Mouse (Mus musculus) liver, embryonic 12.5 days (tissue): ENCODE measurements around the gene Kmo. TPM values are rescaled to one million over a fixed set of nuclear protein-coding genes. Genes with fewer than 3 reads are reported as not detected.
A peak's percentile ranks its signal among the peaks of the same experiment; 100 is the strongest.

Experiments
- ATAC-seq: fragments of 200-750 bp; cut with Nextera tagmentation; 2 replicates; pipeline ENCODE4 v1.8.0; 2017; ENCODE audit warnings: moderate number of reproducible peaks, mild to moderate bottlenecking, moderate library complexity
- H3K27ac ChIP-seq: fragments of 300-500 bp; sonication (generic); 2 replicates; pipeline ENCODE4 v1.5.1; 2016; ENCODE audit warnings: mild to moderate bottlenecking
- H3K27me3 ChIP-seq: fragments of 300-500 bp; sonication (generic); replicated peaks from 2 replicates; pipeline ENCODE4 v1.6.1; 2016; ENCODE audit warnings: mild to moderate bottlenecking, moderate library complexity
- H3K36me3 ChIP-seq: fragments of 300-500 bp; sonication (generic); 2 replicates; pipeline ENCODE4 v1.6.1; 2016; ENCODE audit warnings: mild to moderate bottlenecking, moderate library complexity
- H3K4me1 ChIP-seq: fragments of 300-500 bp; sonication (generic); 2 replicates; pipeline ENCODE4 v1.6.1; 2016
- H3K4me2 ChIP-seq: fragments of 300-500 bp; sonication (generic); 2 replicates; pipeline ENCODE4 v1.6.1; 2016; ENCODE audit warnings: mild to moderate bottlenecking, moderate library complexity
- H3K4me3 ChIP-seq: fragments of 300-500 bp; sonication (generic); 2 replicates; pipeline ENCODE4 v1.5.1; 2016; ENCODE audit warnings: mild to moderate bottlenecking, moderate library complexity
- H3K9ac ChIP-seq: fragments of 300-500 bp; sonication (generic); 2 replicates; pipeline ENCODE4 v1.6.1; 2016; ENCODE audit warnings: mild to moderate bottlenecking, moderate library complexity
- H3K9me3 ChIP-seq: fragments of 300-500 bp; sonication (generic); replicated peaks from 2 replicates; pipeline ENCODE4 v1.6.1; 2016; ENCODE audit warnings: mild to moderate bottlenecking, moderate library complexity
- whole genome bisulfite sequencing: fragments of 180-500 bp; shearing (Covaris S2); methylation state at CpG from one replicate; pipeline ENCODE4 v1.1.7; 2016; ENCODE audit not compliant: insufficient replicate concordance; 5-methylcytosine and 5-hydroxymethylcytosine counted together
- polyA plus RNA-seq: library from polyadenylated mRNA; unstranded; fragments of >200 nt; fragmentation: Nextera tagmentation; extraction: Ambion mirVana; gene quantifications from 2 replicates; pipeline ENCODE4 v1.2.1, GENCODE M21; 2016

Gene Kmo
- polyA plus RNA-seq, 1 experiment from 2014 or later = 2.9 TPM

GRCm38 (mm10) chr1:175607838-175608585 lies 12.2 kb upstream of the Kmo start:
- no peaks in the 10 kb centered on the region for H3K27me3 ChIP-seq
- peak; percentile 78 for ATAC-seq
- H3K27ac ChIP-seq = no peak overlapping the region; the same call in 1 of the 2 replicates
- WGBS = 80% methylated on average over 18 of the region's 18 CpGs
- no peaks in the 10 kb centered on the region for H3K4me1 ChIP-seq
- no peak overlapping the region for H3K4me2 ChIP-seq
- H3K9ac ChIP-seq = no peak overlapping the region
- peaks cover 92% of the 10 kb centered on the region for H3K36me3 ChIP-seq
- no peak overlapping the region for H3K4me3 ChIP-seq
- H3K9me3 ChIP-seq = no peaks in the 10 kb centered on the region

DNA sequence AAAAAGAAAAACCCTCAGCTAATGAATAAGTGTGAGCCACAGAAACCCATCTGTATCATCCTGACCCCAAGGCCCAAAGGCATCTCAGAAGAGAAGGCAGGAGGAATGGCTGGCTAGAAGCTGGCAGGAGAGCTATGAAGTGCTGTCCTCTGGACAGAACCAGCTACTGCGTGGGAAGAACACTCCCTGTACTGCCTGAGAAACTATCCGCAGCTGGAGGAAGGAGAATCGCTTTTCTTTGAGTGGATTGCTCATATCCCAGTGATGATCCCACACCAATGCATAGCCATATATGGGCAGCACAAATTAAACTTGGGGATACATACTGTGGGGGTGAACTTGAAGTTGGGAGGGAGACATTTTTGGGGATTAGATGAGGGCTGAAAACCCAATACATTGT lies 11.5 kb upstream of the Kmo start:
- Histone ChIP-seq H3K4me3 (no peak overlapping the region), H3K4me2 (no peak overlapping the region), H3K4me1 (no peaks in the 10 kb centered on the region), H3K36me3 (peaks cover 92% of the 10 kb centered on the region), H3K9ac (no peak overlapping the region), H3K27ac (0 out of 2 replicates have a peak overlapping the region, but pooled peaks have one; percentile 36), H3K9me3 (no peaks in the 10 kb centered on the region), H3K27me3 (no peaks in the 10 kb centered on the region)
- WGBS = 79% methylated on average over 3 of the region's 3 CpGs
- no peak for ATAC-seq

DNA sequence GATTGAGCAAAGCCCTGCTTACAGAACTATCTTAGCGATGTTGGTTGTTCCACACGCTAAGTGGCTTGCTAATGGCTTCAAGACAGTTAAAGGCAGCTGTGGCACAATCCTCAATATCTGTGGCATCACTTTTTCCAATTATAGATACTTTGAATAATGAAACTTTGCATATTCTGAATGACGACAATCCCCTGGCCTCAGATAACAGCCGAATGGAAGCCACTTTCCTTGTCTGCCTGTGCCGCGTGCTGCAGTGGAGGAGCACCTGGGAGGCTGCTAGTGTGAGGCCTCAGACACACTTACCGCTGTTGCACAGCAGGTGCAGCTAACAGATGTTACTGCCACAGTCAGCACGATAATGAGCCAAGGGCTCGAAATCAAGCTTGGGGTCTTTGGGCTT lies 5.2 kb upstream of the Kmo start:
- Histone ChIP-seq H3K36me3 (peaks cover 89% of the 10 kb centered on the region), H3K27me3 (no peaks in the 10 kb centered on the region), H3K27ac (no peak overlapping the region), H3K4me2 (no peak overlapping the region), H3K4me3 (no peak overlapping the region), H3K9ac (no peak overlapping the region), H3K4me1 (no peaks in the 10 kb centered on the region), H3K9me3 (no peaks in the 10 kb centered on the region)
- WGBS = 91% methylated on average over 9 of the region's 9 CpGs
- no peak for ATAC-seq

DNA sequence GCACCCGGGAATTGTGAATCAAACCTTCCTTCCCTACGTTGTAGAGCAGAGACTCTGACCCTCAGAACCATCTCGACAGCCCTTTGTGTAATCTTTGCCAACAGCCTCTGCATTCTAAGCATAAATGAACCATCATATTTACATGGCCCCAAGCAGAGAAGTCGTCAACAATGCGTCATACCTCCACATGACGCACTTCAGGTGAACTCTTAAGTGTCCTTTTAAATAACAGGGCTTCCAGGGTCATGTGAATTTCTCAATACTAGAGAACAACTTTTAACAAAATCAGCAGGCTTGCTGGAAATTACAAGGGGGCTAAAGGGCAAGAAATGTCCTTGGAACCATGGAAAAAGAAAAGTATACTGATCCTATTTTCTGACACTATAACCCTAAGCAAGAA lies 3.5 kb downstream of the Kmo start:
- ATAC-seq = no peak
- H3K36me3 ChIP-seq = peaks cover 22% of the 10 kb centered on the region
- H3K9ac ChIP-seq = no peak overlapping the region
- no peak overlapping the region for H3K4me3 ChIP-seq
- H3K27me3 ChIP-seq = no peaks in the 10 kb centered on the region
- H3K4me2 ChIP-seq = no peak overlapping the region
- WGBS = 84% methylated on average over 6 of the region's 6 CpGs
- H3K9me3 ChIP-seq = no peaks in the 10 kb centered on the region
- H3K27ac ChIP-seq = no peak overlapping the region
- peaks cover 19% of the 10 kb centered on the region for H3K4me1 ChIP-seq

DNA sequence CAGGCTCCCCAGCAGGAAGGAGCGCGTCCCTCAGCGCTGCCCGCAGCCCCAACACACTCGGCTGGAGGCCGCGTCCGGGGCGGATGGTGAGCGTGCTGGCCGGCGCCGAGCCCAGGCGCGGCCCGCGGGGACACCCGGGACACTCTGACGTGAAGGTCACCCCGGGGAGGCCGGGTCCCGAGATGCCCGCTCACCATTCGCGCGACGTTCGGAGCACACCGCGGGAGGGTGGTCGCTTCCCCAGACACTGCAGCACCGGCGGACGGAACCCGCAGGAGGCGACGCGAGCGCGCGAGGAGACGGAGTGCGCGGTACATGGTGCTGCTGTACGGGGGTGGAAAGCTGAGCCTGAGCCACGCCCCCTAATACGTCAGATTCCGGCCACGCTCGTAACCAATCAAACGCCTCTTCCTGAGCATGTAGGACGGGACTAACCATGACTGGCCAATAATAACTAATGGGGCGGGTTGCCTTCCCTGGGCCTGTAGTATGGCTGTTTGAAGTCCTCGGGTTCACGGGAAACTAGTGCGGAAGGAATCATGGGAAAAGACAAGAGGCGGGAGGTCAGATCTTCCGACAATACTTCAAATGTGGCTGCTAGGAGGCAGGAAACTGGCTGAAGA lies 5.2 kb downstream of the Kmo start, which contains the start of gene Fh1:
Gene Fh1, minus strand, starts transcription at position 379 of the 623 bp plus-strand sequence.
- peaks cover 19% of the 10 kb centered on the region for H3K4me1 ChIP-seq
- H3K9ac ChIP-seq = peak within 1 kb of the TSS; percentile 86
- WGBS = under 1% methylated on average over 55 of the region's 58 CpGs
- peak within 1 kb of the TSS; percentile 83 for H3K27ac ChIP-seq
- H3K9me3 ChIP-seq = no peaks in the 10 kb centered on the region
- H3K36me3 ChIP-seq = peaks cover 9% of the 10 kb centered on the region
- H3K4me3 ChIP-seq = peak within 1 kb of the TSS; percentile 86
- H3K4me2 ChIP-seq = peak within 1 kb of the TSS; percentile 93
- peak; percentile 99 for ATAC-seq
- H3K27me3 ChIP-seq = no peaks in the 10 kb centered on the region

DNA sequence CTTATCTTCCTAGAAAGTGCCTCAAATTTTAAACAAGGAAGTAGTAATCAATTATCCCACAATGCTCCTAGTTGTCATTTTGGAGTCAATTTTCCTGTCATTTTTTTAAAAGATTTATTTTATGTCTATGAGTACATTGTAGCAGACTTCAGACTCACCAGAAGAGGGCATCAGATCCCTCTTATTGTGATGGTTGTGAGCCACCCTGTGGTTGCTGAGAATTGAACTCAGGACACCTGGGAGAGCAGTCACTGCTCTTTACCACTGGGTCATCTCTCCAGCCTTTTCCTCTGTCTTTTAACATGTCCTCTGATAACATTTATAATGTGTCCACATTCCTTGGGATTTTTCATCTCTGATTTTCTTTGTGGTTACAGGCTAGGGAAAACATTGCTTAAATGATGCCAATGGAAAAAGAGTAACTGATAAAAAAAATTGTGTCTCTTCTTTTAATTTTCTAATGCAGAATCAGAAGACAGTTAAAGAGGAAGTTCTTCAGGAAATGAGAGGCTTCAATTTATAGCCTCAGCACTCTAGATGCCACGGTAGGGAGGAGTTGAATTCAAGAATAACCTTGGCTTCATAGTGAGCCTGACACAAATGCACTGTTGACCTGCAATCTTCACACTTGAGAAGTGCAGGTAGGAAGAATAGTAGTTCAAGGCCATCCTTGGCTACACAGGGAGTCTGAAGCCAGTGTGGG lies 6.0 kb downstream of the Kmo start:
- 32% methylated on average over 1 of the region's 1 CpGs for WGBS
- H3K4me2 ChIP-seq = peak overlapping the region; percentile 93
- peak overlapping the region; percentile 86 for H3K4me3 ChIP-seq
- H3K9ac ChIP-seq = peak overlapping the region; percentile 63
- H3K4me1 ChIP-seq = peaks cover 19% of the 10 kb centered on the region
- H3K9me3 ChIP-seq = no peaks in the 10 kb centered on the region
- ATAC-seq = peak; percentile 50
- H3K27ac ChIP-seq = peak overlapping the region; percentile 83
- H3K36me3 ChIP-seq = peaks cover 7% of the 10 kb centered on the region; the same call in 1 of the 2 replicates
- H3K27me3 ChIP-seq = no peaks in the 10 kb centered on the region

DNA sequence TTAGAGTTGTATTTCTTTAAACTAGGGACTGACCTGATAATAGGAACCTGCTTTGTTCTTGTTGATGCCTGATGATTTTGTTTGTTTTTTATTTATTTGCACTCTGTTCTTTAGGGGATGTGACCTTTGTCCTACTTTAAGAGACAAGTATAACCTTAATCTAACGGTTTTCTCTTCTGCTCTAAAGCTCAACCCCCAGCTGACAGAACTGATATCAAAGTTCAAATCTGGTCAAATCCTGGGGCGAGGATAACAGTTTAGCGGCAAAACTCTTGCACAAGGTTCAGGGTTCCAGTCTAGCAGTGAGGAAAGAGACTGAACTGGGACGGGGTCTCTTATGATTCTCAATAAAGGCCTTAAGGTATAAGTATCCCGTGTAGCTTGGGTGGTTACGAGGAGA lies 9.1 kb downstream of the Kmo start:
- no peak overlapping the region for H3K27ac ChIP-seq
- H3K36me3 ChIP-seq = no peaks in the 10 kb centered on the region
- no peaks in the 10 kb centered on the region for H3K9me3 ChIP-seq
- H3K9ac ChIP-seq = no peak overlapping the region
- ATAC-seq = no peak
- no peak overlapping the region for H3K4me2 ChIP-seq
- H3K4me1 ChIP-seq = peaks cover 14% of the 10 kb centered on the region
- no peak overlapping the region for H3K4me3 ChIP-seq
- WGBS = 58% methylated on average over 6 of the region's 6 CpGs
- H3K27me3 ChIP-seq = no peaks in the 10 kb centered on the region

GRCm38 (mm10) chr1:175630345-175630744 lies 10.2 kb downstream of the Kmo start:
- Histone ChIP-seq H3K4me3 (no peak overlapping the region), H3K4me2 (no peak overlapping the region), H3K9me3 (no peaks in the 10 kb centered on the region), H3K27ac (no peak overlapping the region), H3K36me3 (no peaks in the 10 kb centered on the region), H3K4me1 (peaks cover 4% of the 10 kb centered on the region; the same call in 1 of the 2 replicates), H3K27me3 (no peaks in the 10 kb centered on the region), H3K9ac (no peak overlapping the region)
- ATAC-seq = no peak
- 59% methylated on average over 5 of the region's 5 CpGs for WGBS

GRCm38 (mm10) chr1:175631080-175631479 lies 10.9 kb downstream of the Kmo start:
- no peaks in the 10 kb centered on the region for H3K27me3 ChIP-seq
- WGBS = 60% methylated on average over 3 of the region's 3 CpGs
- peaks cover 4% of the 10 kb centered on the region; the same call in 1 of the 2 replicates for H3K4me1 ChIP-seq
- H3K4me2 ChIP-seq = no peak overlapping the region
- H3K9ac ChIP-seq = no peak overlapping the region
- H3K9me3 ChIP-seq = no peaks in the 10 kb centered on the region
- no peak; the same call in 1 of the 2 replicates for ATAC-seq
- H3K27ac ChIP-seq = no peak overlapping the region
- H3K4me3 ChIP-seq = no peak overlapping the region
- H3K36me3 ChIP-seq = no peaks in the 10 kb centered on the region

DNA sequence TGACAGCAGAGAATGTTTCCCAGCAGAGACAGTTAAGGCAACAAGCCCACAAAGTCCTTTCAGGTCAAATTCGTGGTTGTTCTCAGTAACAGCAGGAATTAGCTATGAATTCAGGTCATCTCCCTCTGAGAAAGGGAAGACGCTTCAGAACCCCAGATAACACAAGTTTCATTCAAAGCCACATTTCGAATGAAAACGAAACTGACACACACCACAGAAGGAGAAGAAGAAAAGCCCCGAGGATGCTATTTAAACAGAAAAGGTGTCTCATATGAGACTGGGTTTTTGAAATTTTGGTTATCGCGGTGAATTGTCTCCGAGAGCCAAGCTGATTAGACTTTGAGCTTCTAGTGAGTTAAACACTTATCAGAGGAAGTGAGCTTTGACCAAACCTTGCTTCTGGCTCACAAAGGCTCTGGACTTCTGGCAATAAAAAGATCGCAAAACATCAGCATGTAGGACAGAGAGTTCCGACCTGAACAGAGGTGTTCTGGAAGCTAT lies 11.6 kb downstream of the Kmo start:
- peak overlapping the region; percentile 51; the same call in 1 of the 2 replicates for H3K27ac ChIP-seq
- WGBS = 50% methylated on average over 10 of the region's 10 CpGs
- H3K27me3 ChIP-seq = no peaks in the 10 kb centered on the region
- H3K4me1 ChIP-seq = peaks cover 4% of the 10 kb centered on the region; the same call in 1 of the 2 replicates
- H3K9ac ChIP-seq = no peak overlapping the region
- H3K4me3 ChIP-seq = no peak overlapping the region
- H3K9me3 ChIP-seq = no peaks in the 10 kb centered on the region
- ATAC-seq = no peak
- H3K36me3 ChIP-seq = no peaks in the 10 kb centered on the region
- peak overlapping the region; percentile 17 for H3K4me2 ChIP-seq

DNA sequence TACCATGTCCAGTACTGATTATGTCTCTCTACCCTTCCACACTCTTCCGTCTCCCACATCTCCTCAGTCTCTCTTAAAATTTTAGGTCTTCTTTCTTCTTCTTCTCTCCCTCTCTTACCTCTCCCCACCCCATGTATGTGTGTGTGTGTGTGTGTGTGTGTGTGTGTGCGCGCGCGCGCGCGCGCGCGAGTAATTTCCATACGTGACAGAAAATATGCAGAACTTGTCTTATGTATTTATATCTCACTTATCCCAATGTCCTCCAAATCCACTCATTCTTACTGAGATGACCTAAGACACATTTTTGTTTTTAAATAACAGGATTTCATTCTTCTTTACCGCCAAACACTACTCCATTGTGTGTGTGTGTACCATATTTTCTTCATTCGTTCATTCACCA lies 12.3 kb downstream of the Kmo start:
- H3K36me3 ChIP-seq = no peaks in the 10 kb centered on the region
- H3K9me3 ChIP-seq = no peaks in the 10 kb centered on the region
- ATAC-seq = no peak
- no peak overlapping the region for H3K9ac ChIP-seq
- H3K4me1 ChIP-seq = peaks cover 4% of the 10 kb centered on the region; the same call in 1 of the 2 replicates
- no peak overlapping the region for H3K4me3 ChIP-seq
- H3K27me3 ChIP-seq = no peaks in the 10 kb centered on the region
- no peak overlapping the region for H3K4me2 ChIP-seq
- 94% methylated on average over 14 of the region's 14 CpGs for WGBS
- no peak overlapping the region for H3K27ac ChIP-seq

DNA sequence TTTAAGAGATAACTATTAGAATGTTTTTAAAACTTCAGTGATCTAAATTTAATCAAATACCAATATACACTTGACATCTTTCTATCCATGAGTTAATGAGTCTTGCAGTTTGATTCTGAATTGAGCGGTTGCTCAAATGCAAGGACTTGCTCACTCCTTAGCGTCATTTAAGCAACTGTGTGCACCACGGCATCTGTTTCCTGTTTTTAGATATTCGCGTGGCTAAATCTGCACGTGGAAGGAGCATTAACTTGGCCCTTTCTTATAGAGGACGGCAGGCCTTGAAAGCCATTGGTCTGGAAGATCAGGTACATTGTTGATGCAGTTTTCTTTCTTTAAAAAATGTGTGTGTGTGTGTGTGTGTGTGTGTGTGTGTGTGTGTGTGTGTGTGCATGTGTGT lies 17.5 kb downstream of the Kmo start:
- Histone ChIP-seq H3K4me2 (no peak overlapping the region), H3K9ac (no peak overlapping the region), H3K27ac (no peak overlapping the region), H3K9me3 (no peaks in the 10 kb centered on the region), H3K36me3 (no peaks in the 10 kb centered on the region), H3K27me3 (no peaks in the 10 kb centered on the region), H3K4me3 (no peak overlapping the region), H3K4me1 (no peaks in the 10 kb centered on the region)
- no peak for ATAC-seq
- WGBS = 39% methylated on average over 7 of the region's 7 CpGs
